Mouse (Mus musculus) ES-Bruce4 (cell line): ENCODE measurements at regions not wholly inside any gene's neighbourhood (a gene's known extent, or its start where the extent isn't known, plus 50 kb on each side); places are given as distances from the start of the nearest gene placed in this dataset.

ENCODE experiments used
- H3K27ac ChIP-seq: 2 replicates; pipeline ENCODE4 v1.5.1; 2012; ENCODE audit warnings: low read length, inconsistent platforms; ENCODE audit not compliant: insufficient read depth
- H3K27me3 ChIP-seq: 2 replicates; pipeline ENCODE4 v1.6.1; 2012; ENCODE audit warnings: mild to moderate bottlenecking, low read length, inconsistent platforms; ENCODE audit not compliant: control insufficient read depth, poor library complexity, insufficient read depth, severe bottlenecking
- H3K36me3 ChIP-seq: 2 replicates; pipeline ENCODE4 v1.6.1; 2012; ENCODE audit warnings: inconsistent platforms, mild to moderate bottlenecking, low read length, moderate library complexity; ENCODE audit not compliant: control insufficient read depth, poor library complexity, insufficient read depth, severe bottlenecking
- H3K4me1 ChIP-seq: one replicate; pipeline ENCODE4 v1.8.1; 2011; ENCODE audit warnings: low read length; ENCODE audit not compliant: control insufficient read depth, insufficient read depth
- H3K4me3 ChIP-seq: 2 replicates; pipeline ENCODE4 v1.5.1; 2011; ENCODE audit warnings: low read depth, mild to moderate bottlenecking, low read length
- H3K9ac ChIP-seq: 2 replicates; pipeline ENCODE4 v1.6.1; 2012; ENCODE audit warnings: low read depth, mild to moderate bottlenecking, inconsistent platforms; ENCODE audit not compliant: poor library complexity, severe bottlenecking
- H3K9me3 ChIP-seq: replicated peaks from 2 replicates; pipeline ENCODE4 v1.6.1; 2012; ENCODE audit warnings: mild to moderate bottlenecking, low read length, inconsistent platforms; ENCODE audit not compliant: control insufficient read depth, poor library complexity, insufficient read depth, severe bottlenecking
- CTCF ChIP-seq: IDR thresholded peaks from one replicate; pipeline ENCODE4 v1.8.1; 2011; ENCODE audit warnings: low read depth, low read length
- EP300 ChIP-seq: IDR thresholded peaks from 2 replicates; pipeline ENCODE4 v1.6.1; 2011; ENCODE audit warnings: low read depth, low read length; ENCODE audit not compliant: insufficient read depth
- POLR2A ChIP-seq: IDR thresholded peaks from one replicate; pipeline ENCODE4 v1.8.1; 2011; ENCODE audit warnings: low read length; ENCODE audit not compliant: insufficient read depth

GRCm38 (mm10) chr3:43461541-43462109 is 1719.2 kb downstream of the D3Ertd751e start:
- no peak overlapping the region for H3K27ac ChIP-seq
- H3K36me3 ChIP-seq, result no peaks in the 10 kb centered on the region
- H3K9ac ChIP-seq, result no peak overlapping the region
- no peaks in the 10 kb centered on the region for H3K27me3 ChIP-seq
- no peaks in the 10 kb centered on the region for H3K4me1 ChIP-seq
- no peak for TF ChIP-seq CTCF
- TF ChIP-seq EP300, result no peak
- TF ChIP-seq POLR2A, result no peak
- H3K4me3 ChIP-seq, result no peak overlapping the region
- no peaks in the 10 kb centered on the region for H3K9me3 ChIP-seq
